Mouse (Mus musculus): Measurements from ENCODE around the gene Tmem136.

The Tmem136 gene

GRCm38 (mm10) chr9:43071741-43072140 lies 44.6 kb downstream of the Tmem136 start:
- DNase-seq = no peak

- no peak for DNase-seq
These were observed 45.2 kb downstream of the Tmem136 start for GRCm38 (mm10) chr9:43071176-43071575.

GRCm38 (mm10) chr9:43070566-43070965 lies 45.8 kb downstream of the Tmem136 start:
- no peak for DNase-seq

- DNase-seq = no peak
These were observed 46.2 kb downstream of the Tmem136 start for GRCm38 (mm10) chr9:43070153-43070552.

DNA sequence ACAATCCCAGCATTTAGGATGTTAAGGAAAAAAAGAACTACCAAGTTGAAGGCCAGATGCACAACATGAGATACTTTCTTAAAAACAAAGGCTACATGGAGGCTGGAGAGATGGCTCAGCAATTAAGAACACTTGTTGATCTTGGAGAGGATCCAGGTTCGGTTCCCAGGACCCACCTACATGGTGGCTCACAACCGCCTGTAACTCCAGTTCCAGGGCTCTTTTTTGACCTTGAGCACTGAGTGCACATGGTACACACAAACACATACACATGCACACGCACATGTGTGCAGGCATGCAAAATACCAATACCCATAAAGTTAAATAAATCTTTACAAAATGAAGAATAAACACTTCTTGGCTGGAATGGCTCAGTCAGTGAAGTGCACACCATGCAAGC lies 48.5 kb downstream of the Tmem136 start:
- DNase-seq = no peak

DNA sequence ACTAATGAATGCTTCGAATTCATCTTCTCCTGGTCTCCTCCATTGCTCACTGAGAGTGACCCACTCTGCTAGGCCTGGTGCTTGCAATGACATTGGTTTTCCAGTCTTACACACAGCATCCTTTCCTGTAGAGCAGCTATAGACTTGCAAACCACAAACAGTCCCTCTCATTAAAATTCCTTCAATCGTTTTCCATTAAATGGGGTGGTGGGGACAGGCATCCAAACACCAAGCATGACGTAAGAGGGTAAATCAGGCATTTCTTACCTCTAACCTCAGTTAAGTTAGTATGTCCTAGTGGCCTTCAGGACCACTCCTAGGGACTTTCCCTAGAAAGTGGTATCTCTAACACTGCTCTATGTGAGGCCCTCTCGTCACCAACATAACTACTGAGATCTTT lies 51.1 kb downstream of the Tmem136 start:
- no peak for DNase-seq

GRCm38 (mm10) chr9:43061545-43061944 lies 54.8 kb downstream of the Tmem136 start:
- no peak for DNase-seq
